Mouse (Mus musculus) hindbrain, embryonic 16.5 days (tissue): ENCODE measurements around the gene Hypk. TPM values are rescaled to one million over a fixed set of nuclear protein-coding genes. Genes with fewer than 3 reads are reported as not detected.

Experiments used
- ATAC-seq: fragments of 200-750 bp; cut with Nextera tagmentation; 2 replicates; pipeline ENCODE4 v1.8.0; 2017; ENCODE audit warnings: moderate TSS enrichment, moderate library complexity
- H3K27ac ChIP-seq: fragments of 300-500 bp; sonication (generic); 2 replicates; pipeline ENCODE4 v1.5.1; 2014; ENCODE audit warnings: low read depth, mild to moderate bottlenecking, control low read depth, low read length, moderate library complexity
- H3K27me3 ChIP-seq: fragments of 300-500 bp; sonication (generic); replicated peaks from 2 replicates; pipeline ENCODE4 v1.6.1; 2014; ENCODE audit warnings: low read length; ENCODE audit not compliant: control insufficient read depth, insufficient read depth
- H3K36me3 ChIP-seq: fragments of 300-500 bp; sonication (generic); 2 replicates; pipeline ENCODE4 v1.6.1; 2014; ENCODE audit warnings: mild to moderate bottlenecking, low read length, moderate library complexity, mixed read lengths; ENCODE audit not compliant: control insufficient read depth, insufficient read depth
- H3K4me1 ChIP-seq: fragments of 300-500 bp; sonication (generic); 2 replicates; pipeline ENCODE4 v1.6.1; 2014; ENCODE audit warnings: low read depth, low read length; ENCODE audit not compliant: control insufficient read depth, insufficient read depth
- H3K4me2 ChIP-seq: fragments of 300-500 bp; sonication (generic); 2 replicates; pipeline ENCODE4 v1.6.1; 2014; ENCODE audit warnings: mild to moderate bottlenecking, low read length, control low read depth, moderate library complexity
- H3K4me3 ChIP-seq: fragments of 300-500 bp; sonication (generic); 2 replicates; pipeline ENCODE4 v1.5.1; 2014; ENCODE audit warnings: mild to moderate bottlenecking, low read length, control low read depth, moderate library complexity
- H3K9ac ChIP-seq: fragments of 300-500 bp; sonication (generic); 2 replicates; pipeline ENCODE4 v1.6.1; 2014; ENCODE audit warnings: low read depth, mild to moderate bottlenecking, control low read depth, low read length, moderate library complexity
- H3K9me3 ChIP-seq: fragments of 300-500 bp; sonication (generic); 2 replicates; pipeline ENCODE4 v1.6.1; 2014; ENCODE audit warnings: mild to moderate bottlenecking, low read length, moderate library complexity; ENCODE audit not compliant: control insufficient read depth
- WGBS: fragments of 180-500 bp; shearing (Covaris S2); extraction: QIAGEN DNeasy Blood & Tissue Kit; methylation state at CpG from one replicate; pipeline ENCODE4 v1.1.7; 2014; 5-methylcytosine and 5-hydroxymethylcytosine counted together
- polyA plus RNA-seq: library from polyadenylated mRNA; unstranded; fragments of >200 nt; fragmentation: Nextera tagmentation; extraction: Ambion mirVana; gene quantifications from 2 replicates; pipeline ENCODE4 v1.2.1, GENCODE M21; 2015

The Hypk gene
- polyA plus RNA-seq, 1 experiment from 2014 or later, result 122 TPM

DNA sequence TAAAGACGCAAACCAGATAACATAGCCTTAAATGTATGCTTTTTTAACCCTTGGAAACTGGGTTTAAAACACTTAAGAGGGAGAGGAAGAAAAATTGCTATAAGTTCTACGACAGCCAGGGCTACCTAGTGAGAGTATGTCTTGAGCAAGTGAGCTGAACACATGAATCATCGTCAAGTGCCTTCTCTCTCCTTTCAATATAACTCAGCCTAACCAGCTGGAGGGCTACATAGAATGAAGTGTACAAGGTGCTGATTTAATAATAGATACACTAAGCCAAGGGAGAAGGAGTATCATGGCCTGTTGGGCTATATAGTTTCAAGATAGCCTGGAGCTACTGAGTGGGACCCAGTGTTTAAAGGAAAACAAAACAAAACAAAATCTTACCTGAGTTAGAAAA lies 34.6 kb upstream of the Hypk start:
- Histone ChIP-seq H3K4me1 (peaks cover 19% of the 10 kb centered on the region), H3K9ac (no peak overlapping the region), H3K4me3 (no peak overlapping the region), H3K9me3 (no peaks in the 10 kb centered on the region), H3K36me3 (peaks cover 3% of the 10 kb centered on the region), H3K4me2 (no peak overlapping the region), H3K27me3 (no peaks in the 10 kb centered on the region), H3K27ac (no peak overlapping the region)
- no peak for ATAC-seq
- 88% methylated on average over 3 of the region's 3 CpGs for WGBS

- H3K4me1 ChIP-seq, result no peaks in the 10 kb centered on the region; the same call in 1 of the 2 replicates
- no peaks in the 10 kb centered on the region for H3K9me3 ChIP-seq
- H3K4me2 ChIP-seq, result no peak overlapping the region
- WGBS, result 97% methylated on average over 2 of the region's 2 CpGs
- no peaks in the 10 kb centered on the region for H3K27me3 ChIP-seq
- no peak for ATAC-seq
- H3K36me3 ChIP-seq, result peaks cover 19% of the 10 kb centered on the region
- no peak overlapping the region for H3K4me3 ChIP-seq
- H3K9ac ChIP-seq, result no peak overlapping the region
- H3K27ac ChIP-seq, result no peak overlapping the region
Observed at GRCm38 (mm10) chr2:121423166-121423565, 29.9 kb upstream of the Hypk start.

DNA sequence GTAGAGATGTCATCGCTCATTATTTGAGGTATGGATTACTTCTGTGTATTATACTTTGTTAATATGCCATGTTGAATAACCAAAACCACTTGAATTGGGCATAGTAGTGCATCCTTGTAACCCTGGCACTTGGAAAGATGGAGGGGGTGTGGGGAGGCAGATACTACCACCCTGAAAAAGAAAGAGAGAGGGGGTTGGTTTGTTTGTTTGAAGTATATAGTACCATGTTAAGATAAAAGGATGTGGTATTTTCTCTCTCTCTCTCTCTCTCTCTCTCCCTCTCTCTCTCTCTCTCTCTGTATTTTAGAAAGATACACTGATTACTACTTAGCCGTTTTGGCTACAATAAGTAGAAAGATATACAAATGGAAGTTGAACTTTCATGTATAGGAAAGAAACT lies 27.2 kb upstream of the Hypk start:
- peaks cover 34% of the 10 kb centered on the region for H3K36me3 ChIP-seq
- H3K4me2 ChIP-seq, result no peak overlapping the region
- no peak overlapping the region for H3K9ac ChIP-seq
- 94% methylated on average over 2 of the region's 2 CpGs for WGBS
- H3K9me3 ChIP-seq, result no peaks in the 10 kb centered on the region
- ATAC-seq, result no peak
- no peak overlapping the region for H3K4me3 ChIP-seq
- no peaks in the 10 kb centered on the region for H3K27me3 ChIP-seq
- no peaks in the 10 kb centered on the region for H3K4me1 ChIP-seq
- no peak overlapping the region for H3K27ac ChIP-seq

- Histone ChIP-seq H3K4me1 (no peaks in the 10 kb centered on the region), H3K9me3 (no peaks in the 10 kb centered on the region), H3K4me2 (no peak overlapping the region), H3K4me3 (no peak overlapping the region), H3K36me3 (peaks cover 66% of the 10 kb centered on the region), H3K27me3 (no peaks in the 10 kb centered on the region), H3K27ac (no peak overlapping the region), H3K9ac (no peak overlapping the region)
- no peak for ATAC-seq
- WGBS, result 97% methylated on average over 1 of the region's 1 CpGs
Observed at GRCm38 (mm10) chr2:121434854-121435253, 18.2 kb upstream of the Hypk start.

- H3K9ac ChIP-seq, result no peak overlapping the region
- no peak overlapping the region for H3K27ac ChIP-seq
- peaks cover 29% of the 10 kb centered on the region for H3K36me3 ChIP-seq
- H3K4me2 ChIP-seq, result no peak overlapping the region
- H3K9me3 ChIP-seq, result no peaks in the 10 kb centered on the region
- peaks cover 15% of the 10 kb centered on the region for H3K27me3 ChIP-seq
- peaks cover 11% of the 10 kb centered on the region for H3K4me1 ChIP-seq
- H3K4me3 ChIP-seq, result no peak overlapping the region
- ATAC-seq, result no peak; the same call in 1 of the 2 replicates
- 83% methylated on average over 4 of the region's 4 CpGs for whole genome bisulfite sequencing
Observed at GRCm38 (mm10) chr2:121439746-121440145, 13.3 kb upstream of the Hypk start.

GRCm38 (mm10) chr2:121440834-121441605 lies 12.1 kb upstream of the Hypk start:
- WGBS, result 67% methylated on average over 5 of the region's 5 CpGs
- peaks cover 11% of the 10 kb centered on the region for H3K4me1 ChIP-seq
- ATAC-seq, result no peak

DNA sequence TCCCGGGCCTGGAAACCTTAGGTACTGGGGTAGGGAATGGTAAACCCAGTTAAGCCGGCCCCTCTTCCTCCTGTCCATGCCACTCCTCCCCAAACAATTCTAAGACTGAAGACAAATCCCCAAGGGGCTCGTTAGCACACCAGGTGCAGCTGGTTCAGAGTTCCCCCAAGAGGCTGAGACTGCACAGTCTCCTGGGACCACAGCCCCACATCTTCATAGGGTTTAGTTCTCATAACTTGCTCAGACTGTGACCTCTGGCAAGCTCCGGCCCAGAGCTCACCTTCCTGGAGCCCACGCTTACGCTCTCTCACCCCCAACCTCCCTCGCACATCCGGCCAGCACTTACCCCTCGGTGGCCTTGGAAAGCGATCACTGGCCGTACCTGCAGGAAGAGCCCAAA lies 11.3 kb upstream of the Hypk start:
- Histone ChIP-seq H3K27ac (no peak overlapping the region), H3K4me3 (peak overlapping the region; percentile 38), H3K9me3 (no peaks in the 10 kb centered on the region), H3K4me1 (peaks cover 11% of the 10 kb centered on the region), H3K36me3 (peaks cover 20% of the 10 kb centered on the region), H3K9ac (no peak overlapping the region), H3K4me2 (peak overlapping the region; percentile 73), H3K27me3 (peaks cover 15% of the 10 kb centered on the region)
- no peak for ATAC-seq
- 15% methylated on average over 11 of the region's 11 CpGs for WGBS

More at GRCm38 (mm10) chr2:121440834-121441605, 12.1 kb upstream of the Hypk start:
- Histone ChIP-seq H3K9ac (no peak overlapping the region), H3K9me3 (no peaks in the 10 kb centered on the region), H3K4me2 (no peak overlapping the region), H3K36me3 (peaks cover 20% of the 10 kb centered on the region), H3K27me3 (peaks cover 15% of the 10 kb centered on the region), H3K27ac (no peak overlapping the region), H3K4me3 (no peak overlapping the region)

GRCm38 (mm10) chr2:121442259-121443067 lies 10.6 kb upstream of the Hypk start:
- H3K27ac ChIP-seq, result no peak overlapping the region
- peaks cover 11% of the 10 kb centered on the region for H3K4me1 ChIP-seq
- H3K27me3 ChIP-seq, result peaks cover 15% of the 10 kb centered on the region
- no peaks in the 10 kb centered on the region for H3K9me3 ChIP-seq
- peak; percentile 61; the same call in 1 of the 2 replicates for ATAC-seq
- 3% methylated on average over 27 of the region's 30 CpGs for WGBS
- peaks cover 18% of the 10 kb centered on the region for H3K36me3 ChIP-seq
- peak overlapping the region; percentile 39; the same call in 1 of the 2 replicates for H3K9ac ChIP-seq
- H3K4me3 ChIP-seq, result peak overlapping the region; percentile 38
- peak overlapping the region; percentile 73 for H3K4me2 ChIP-seq

DNA sequence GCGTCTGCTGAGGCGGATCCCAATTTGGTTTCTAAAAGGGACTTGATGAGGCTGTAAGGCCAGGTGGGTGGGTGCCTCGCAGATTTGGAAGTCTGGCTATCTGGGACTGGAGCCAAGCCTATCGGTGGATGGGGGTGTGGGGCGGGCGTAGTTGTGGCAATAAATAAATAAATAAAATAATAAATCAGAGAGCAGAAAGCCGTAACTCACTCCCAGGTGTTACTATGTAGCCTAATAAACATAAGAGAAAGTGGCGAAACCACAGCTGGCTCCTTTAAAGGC lies 10.1 kb upstream of the Hypk start:
- 12% methylated on average over 8 of the region's 8 CpGs for WGBS
- Histone ChIP-seq H3K27ac (no peak overlapping the region), H3K9ac (no peak overlapping the region), H3K27me3 (peaks cover 15% of the 10 kb centered on the region), H3K9me3 (no peaks in the 10 kb centered on the region), H3K36me3 (peaks cover 13% of the 10 kb centered on the region), H3K4me2 (peak overlapping the region; percentile 73), H3K4me3 (peak overlapping the region; percentile 38), H3K4me1 (peaks cover 13% of the 10 kb centered on the region)
- ATAC-seq, result no peak
